Mouse (Mus musculus): Measurements from ENCODE around the gene Clasp1.

- no peak for TF ChIP-seq POLR2A (IDR thresholded peaks at IDR 0.05; ENCODE audit: insufficient read depth, low read depth, low read length)
- TF ChIP-seq CTCF (IDR thresholded peaks at IDR 0.05; ENCODE audit: insufficient read depth, low read depth, low read length), result no peak
These were observed 14.6 kb downstream of the Clasp1 start for GRCm38 (mm10) chr1:118403440-118403839.

Measured in olfactory bulb, adult 2 months (tissue).